Mouse (Mus musculus) kidney, postnatal 14 days (tissue): Measurements from ENCODE around the gene Avpr2.

ENCODE experiments used
- DNase-seq: peaks from one replicate; pipeline ENCODE4 v3.0.0; 2022; ENCODE audit warnings: mixed read lengths

Gene Avpr2

DNA sequence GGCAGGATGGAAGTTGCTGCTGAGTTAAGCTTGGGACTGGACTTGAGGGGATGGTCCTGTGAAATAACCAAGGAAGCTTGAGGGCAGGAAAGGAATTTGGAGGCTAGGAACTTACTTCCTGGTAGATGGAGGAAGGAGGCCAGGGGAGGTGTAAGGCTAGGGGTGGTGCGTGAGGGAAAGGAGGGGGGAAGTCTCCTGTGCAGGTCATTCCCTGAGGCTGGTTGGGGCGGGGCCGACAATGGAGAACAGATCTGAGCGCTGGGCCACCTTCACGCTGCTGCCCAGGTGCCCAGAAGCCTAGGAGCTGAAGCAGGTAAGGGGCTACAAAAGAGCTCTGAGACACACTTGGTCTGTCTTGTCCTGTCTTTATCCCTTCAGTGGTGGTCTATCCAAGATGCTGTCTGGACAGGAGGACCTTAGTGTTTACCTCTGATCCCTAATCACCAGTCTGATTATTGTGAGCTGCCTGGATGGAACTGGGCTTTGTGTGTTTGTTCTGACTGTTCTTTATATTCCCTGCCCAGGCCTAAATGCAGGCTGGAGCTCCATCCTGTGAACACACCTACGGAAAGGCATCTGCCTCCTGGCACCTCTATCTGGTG is at the start of gene Avpr2:
Gene Avpr2 (plus strand): TSS at position 552 of the 602 bp plus-strand sequence.
- peak; percentile 29 for DNase-seq

DNA sequence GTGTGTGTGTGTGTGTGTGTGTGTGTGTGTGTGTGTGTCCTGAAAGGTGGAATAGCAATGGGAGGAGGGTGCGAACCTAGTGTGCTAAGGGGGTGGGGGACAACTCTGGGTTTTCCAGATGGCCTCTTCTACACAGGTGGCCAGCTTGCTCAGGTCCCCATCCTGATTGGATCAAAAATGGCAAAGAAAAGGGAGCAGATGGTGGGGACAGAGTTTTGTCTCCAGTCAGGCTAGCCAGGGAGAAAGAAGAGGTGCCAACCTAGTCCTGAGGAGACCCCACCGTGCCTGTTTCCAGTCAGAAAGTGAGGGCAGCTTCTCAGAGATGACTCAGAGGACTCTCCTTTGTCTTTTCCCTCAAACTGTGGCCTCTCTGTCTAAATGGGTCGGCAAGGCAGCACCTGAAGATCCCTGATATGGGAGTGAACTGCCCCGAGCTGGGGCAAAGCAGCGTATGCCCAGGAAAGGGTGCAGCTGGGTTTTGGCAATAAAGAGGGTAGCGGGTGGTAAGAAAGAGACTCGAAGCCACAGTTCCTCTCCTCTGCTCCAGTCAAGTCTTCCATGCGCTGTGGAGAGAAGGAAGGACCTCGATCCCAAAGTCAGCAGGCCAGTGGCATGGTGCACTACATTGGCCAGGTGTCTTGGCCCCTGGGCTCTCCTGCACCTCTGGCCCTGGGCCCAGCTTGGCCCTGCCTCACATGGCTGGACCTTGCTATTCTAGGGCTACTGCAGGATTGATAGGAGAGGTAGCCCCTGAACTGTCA is 37.4 kb upstream of the Avpr2 start:
- DNase-seq: no peak

DNA sequence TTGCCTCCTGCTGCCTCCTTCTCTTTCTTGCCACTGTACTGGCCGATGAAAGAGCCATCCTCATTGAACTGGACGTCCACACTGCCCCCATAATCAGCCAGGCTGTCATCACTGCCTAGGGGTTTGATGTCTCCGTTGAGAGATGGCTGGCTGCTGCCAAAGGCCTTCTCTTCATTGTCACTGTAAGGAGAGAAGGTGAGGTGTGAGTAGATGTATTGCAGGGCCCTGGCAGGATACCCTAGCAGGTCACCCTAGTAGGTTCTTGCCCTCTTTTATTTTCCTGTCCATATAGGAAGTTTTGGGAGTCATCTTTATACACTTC is 36.9 kb upstream of the Avpr2 start:
- DNase-seq: no peak

DNA sequence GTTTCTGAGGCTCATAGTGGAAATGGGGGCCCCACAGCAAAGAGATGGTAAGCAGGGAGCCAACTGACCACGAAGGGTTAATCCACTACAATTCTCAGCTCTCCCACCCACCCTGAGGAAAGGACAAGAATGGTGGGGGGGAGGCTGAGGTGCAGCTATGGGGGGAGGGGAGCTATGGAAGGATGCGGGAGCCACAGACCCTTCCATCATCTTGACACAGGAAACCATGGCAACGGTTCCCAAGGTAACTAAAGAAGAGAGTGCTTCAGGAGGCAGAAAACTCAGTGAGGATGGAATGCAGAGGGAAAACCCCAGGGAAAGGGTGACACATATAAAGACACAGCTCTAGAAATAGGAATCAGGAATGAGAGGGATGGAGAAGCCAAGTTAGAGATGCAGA is 27.2 kb upstream of the Avpr2 start:
- DNase-seq: no peak

- DNase-seq: no peak
Measured at GRCm38 (mm10) chrX:73867256-73867655, 24.6 kb upstream of the Avpr2 start.

- no peak for DNase-seq
Measured at GRCm38 (mm10) chrX:73867852-73868251, 24.1 kb upstream of the Avpr2 start.

DNA sequence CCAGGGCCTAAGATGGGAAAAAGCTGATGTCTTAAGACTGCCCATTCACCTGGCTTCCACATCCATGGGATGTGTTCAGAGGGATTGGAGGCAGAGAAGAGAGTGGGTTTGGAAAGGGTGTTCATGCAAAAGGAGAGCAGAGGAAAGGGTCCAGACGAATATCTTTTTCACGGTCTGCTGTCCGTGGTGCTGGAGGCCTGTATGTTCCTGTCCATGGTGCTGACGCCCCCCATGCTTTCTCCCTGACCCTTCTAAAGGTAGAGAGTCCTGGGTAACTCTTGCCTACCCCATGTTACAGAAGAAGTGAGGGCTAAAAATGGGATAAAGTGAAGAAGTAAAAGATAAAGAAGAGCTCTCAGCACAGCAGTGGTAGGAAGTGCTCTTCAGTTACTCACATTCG is 22.6 kb upstream of the Avpr2 start:
- DNase-seq: peak; percentile 24

DNA sequence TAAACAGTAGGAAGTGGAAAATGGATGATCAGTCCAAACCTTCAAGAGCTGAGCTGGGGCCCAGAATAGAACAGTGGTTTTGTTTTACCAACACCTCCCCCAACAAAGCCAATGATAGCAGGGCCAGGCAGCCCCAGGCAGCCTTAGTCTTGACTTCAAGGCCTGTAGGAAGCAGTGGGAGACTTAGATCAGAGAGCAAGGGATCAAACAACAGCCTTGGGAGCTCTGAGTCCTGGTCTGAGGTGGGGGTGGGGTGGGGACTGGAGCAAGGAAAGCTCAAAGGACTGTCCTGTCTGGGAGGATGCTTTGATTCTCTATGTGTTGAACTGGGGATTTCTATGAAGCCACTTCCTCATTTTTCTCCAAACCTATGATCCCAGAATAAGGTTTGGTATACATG is 20.4 kb upstream of the Avpr2 start:
- no peak for DNase-seq

GRCm38 (mm10) chrX:73871956-73872355 is 19.9 kb upstream of the Avpr2 start:
- no peak for DNase-seq

GRCm38 (mm10) chrX:73875881-73876280 is 16.0 kb upstream of the Avpr2 start:
- no peak for DNase-seq

DNA sequence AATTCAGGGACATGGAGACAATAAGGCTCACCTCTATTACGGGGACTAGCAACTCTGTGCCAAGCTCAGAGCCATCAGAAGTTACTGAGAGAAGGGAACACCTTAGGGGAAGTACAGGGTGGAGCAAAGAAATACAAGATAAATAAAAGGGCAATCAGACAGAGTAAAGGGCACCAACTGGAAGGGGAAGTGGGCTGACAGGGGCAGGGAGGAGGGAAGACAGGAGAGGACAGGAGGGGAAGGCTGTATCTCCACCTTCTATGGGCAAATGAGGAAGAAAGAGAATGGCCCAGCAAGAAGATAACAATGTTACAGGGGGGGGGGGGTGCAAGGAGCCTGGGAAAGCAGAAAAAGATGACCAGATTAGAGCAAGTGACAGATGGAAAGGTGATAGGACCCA is 14.9 kb upstream of the Avpr2 start:
- no peak for DNase-seq

GRCm38 (mm10) chrX:73880194-73881035 is 11.5 kb upstream of the Avpr2 start:
- DNase-seq: peak; percentile 50

DNA sequence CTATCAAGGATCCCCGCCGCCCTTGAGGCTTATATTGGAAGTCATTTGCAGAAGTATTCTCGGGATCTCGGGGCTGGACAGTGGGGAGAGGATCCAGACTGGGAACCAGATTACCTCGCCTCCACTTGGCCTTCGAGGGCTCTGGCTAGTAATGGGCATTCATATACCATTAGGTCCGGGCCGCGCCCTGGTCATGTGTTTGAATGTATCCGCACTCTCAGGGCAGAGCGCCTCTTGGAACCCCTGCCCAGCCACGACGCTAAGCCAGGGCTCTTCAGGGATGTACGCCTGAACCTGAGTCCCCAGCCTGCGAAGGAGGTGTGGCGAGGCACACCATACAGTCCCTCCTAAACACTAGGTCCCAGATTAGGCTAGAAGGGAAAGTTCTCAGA is 10.9 kb upstream of the Avpr2 start:
- no peak for DNase-seq

GRCm38 (mm10) chrX:73881463-73881862 is 10.4 kb upstream of the Avpr2 start:
- DNase-seq: peak; percentile 51

DNA sequence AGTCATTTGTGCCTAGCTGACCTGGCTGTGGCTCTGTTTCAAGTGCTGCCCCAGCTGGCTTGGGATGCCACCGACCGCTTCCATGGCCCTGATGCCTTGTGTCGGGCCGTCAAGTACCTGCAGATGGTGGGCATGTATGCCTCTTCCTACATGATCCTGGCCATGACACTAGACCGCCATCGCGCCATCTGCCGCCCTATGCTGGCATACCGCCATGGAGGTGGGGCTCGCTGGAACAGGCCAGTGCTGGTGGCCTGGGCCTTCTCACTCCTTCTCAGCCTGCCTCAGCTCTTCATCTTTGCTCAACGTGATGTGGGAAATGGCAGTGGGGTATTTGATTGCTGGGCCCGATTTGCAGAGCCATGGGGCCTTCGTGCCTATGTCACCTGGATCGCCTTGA is 931 bp downstream of the Avpr2 start:
- DNase-seq: no peak

DNA sequence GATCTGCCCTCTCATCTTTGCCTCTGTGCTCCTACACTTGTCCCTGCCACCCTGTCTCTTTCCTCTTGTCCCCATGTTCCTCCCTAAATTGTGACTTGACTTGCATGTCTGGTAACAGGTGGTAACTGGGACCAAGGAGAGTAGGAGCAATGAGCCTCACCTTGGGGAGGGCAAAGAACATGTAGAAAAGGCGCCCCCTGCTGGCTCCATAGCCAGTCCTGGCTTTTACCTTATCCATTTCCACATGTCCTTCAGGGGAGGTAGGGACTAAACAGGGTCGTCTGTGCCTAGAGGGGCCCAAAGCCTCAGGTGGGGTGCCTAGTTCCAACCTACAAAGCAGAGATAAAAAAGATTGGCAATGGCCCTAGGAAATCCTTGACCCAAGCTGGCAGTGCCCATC is 3.8 kb downstream of the Avpr2 start, which contains the start of gene L1cam:
Gene L1cam (minus strand): TSS at position 387 of the 400 bp plus-strand sequence.
- peak; percentile 64 for DNase-seq

GRCm38 (mm10) chrX:73897959-73898358 is 6.1 kb downstream of the Avpr2 start:
- no peak for DNase-seq

DNA sequence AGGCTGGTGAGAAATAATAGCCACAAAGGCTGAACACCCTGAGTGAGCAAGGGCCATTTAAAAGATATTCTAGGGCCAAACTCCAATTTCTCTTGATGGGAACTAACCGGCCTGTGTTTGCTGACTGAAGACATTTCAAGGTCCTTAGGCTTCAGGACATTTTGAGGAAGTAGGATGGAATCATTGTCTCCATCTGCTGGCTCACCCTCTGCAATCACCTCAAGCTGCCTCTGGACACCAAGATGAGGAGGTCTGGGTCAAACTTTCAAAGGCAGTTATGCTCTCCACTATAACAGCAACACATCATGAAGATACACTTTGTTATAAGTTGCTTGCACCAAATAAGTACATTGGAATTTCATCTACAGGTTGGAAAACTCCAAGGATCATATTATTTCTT is 18.1 kb downstream of the Avpr2 start:
- DNase-seq: no peak

DNA sequence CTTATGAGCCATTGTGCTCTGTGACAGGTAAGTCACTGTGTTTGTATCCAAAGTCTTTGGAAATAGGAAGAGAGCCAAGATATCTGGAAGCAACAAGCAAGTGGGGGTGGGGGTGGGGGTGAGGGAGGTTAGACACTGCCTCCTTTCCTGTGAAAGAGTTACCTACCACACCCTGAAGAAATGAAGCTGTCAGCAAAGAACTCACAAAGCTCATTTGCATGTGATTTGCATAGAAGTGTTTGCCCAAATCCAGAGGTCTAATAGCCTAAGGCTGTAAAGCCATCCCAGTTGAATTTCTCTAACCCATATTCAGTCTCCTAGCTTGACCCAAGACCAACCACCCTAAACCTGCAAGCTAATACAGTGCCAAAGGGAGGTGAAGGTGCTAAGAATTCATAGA is 18.5 kb downstream of the Avpr2 start:
- no peak for DNase-seq

- DNase-seq: peak; percentile 10
Measured at GRCm38 (mm10) chrX:73911156-73911555, 19.3 kb downstream of the Avpr2 start.

- no peak for DNase-seq
Measured at GRCm38 (mm10) chrX:73911588-73911987, 19.7 kb downstream of the Avpr2 start.

GRCm38 (mm10) chrX:73914827-73915703 is 23.2 kb downstream of the Avpr2 start:
- DNase-seq: peak; percentile 94

- DNase-seq: no peak
Measured at GRCm38 (mm10) chrX:73916945-73917344, 25.0 kb downstream of the Avpr2 start.
